Mouse (Mus musculus) hindbrain, postnatal 0 days (tissue): ENCODE measurements around the gene Ntn1. TPM values are rescaled to one million over a fixed set of nuclear protein-coding genes. Genes with fewer than 3 reads are reported as not detected.

Experiments used
- ATAC-seq: fragments of 200-750 bp; cut with Nextera tagmentation; 2 replicates; pipeline ENCODE4 v1.8.0; 2017; ENCODE audit warnings: mild to moderate bottlenecking, moderate TSS enrichment, moderate library complexity
- DNase-seq: peaks from one replicate; pipeline ENCODE4 v3.0.0-alpha.2; 2015; ENCODE audit warnings: low spot score
- H3K27ac ChIP-seq: fragments of 300-500 bp; sonication (generic); 2 replicates; pipeline ENCODE4 v1.5.1; 2014; ENCODE audit warnings: mild to moderate bottlenecking
- H3K27me3 ChIP-seq: fragments of 300-500 bp; sonication (generic); 2 replicates; pipeline ENCODE4 v1.6.1; 2014; ENCODE audit warnings: low read length, mixed read lengths; ENCODE audit not compliant: insufficient read depth
- H3K36me3 ChIP-seq: fragments of 300-500 bp; sonication (generic); 2 replicates; pipeline ENCODE4 v1.6.1; 2014; ENCODE audit warnings: low read length, mixed read lengths; ENCODE audit not compliant: insufficient read depth
- H3K4me1 ChIP-seq: fragments of 300-500 bp; sonication (generic); 2 replicates; pipeline ENCODE4 v1.6.1; 2014; ENCODE audit warnings: antibody characterized with exemption, low read length, mixed read lengths; ENCODE audit not compliant: insufficient read depth
- H3K4me2 ChIP-seq: fragments of 300-500 bp; sonication (generic); 2 replicates; pipeline ENCODE4 v1.6.1; 2014; ENCODE audit warnings: low read depth, mild to moderate bottlenecking, low read length, moderate library complexity, mixed read lengths
- H3K4me3 ChIP-seq: fragments of 300-500 bp; sonication (generic); 2 replicates; pipeline ENCODE4 v1.5.1; 2014; ENCODE audit warnings: low read length
- H3K9ac ChIP-seq: fragments of 300-500 bp; sonication (generic); replicated peaks from 2 replicates; pipeline ENCODE4 v1.6.1; 2014; ENCODE audit warnings: mild to moderate bottlenecking, low read length, moderate library complexity, mixed read lengths
- H3K9me3 ChIP-seq: fragments of 300-500 bp; sonication (generic); 2 replicates; pipeline ENCODE4 v1.6.1; 2016; ENCODE audit warnings: low read length, mixed read lengths
- CTCF ChIP-seq: IDR thresholded peaks from 2 replicates; pipeline ENCODE4 v1.5.1; 2016; ENCODE audit warnings: antibody characterized with exemption, control low read depth, low read depth
- WGBS: fragments of 180-500 bp; shearing (Covaris S2); extraction: QIAGEN DNeasy Blood & Tissue Kit; methylation state at CpG from one replicate; pipeline ENCODE4 v1.1.7; 2014; 5-methylcytosine and 5-hydroxymethylcytosine counted together
- polyA plus RNA-seq: library from polyadenylated mRNA; unstranded; fragments of >200 nt; fragmentation: Nextera tagmentation; extraction: Ambion mirVana; gene quantifications from 2 replicates; pipeline ENCODE4 v1.2.1, GENCODE M21; 2015
- total RNA-seq: library from RNA; depleted of rRNA; stranded (reverse); fragments of >200 nt; gene quantifications from 2 replicates; pipeline ENCODE4 v1.2.3, GENCODE M21; 2014

Gene Ntn1
- total and polyA plus RNA-seq, 2 experiments from 2014 or later: 13.8 to 81.7 TPM

DNA sequence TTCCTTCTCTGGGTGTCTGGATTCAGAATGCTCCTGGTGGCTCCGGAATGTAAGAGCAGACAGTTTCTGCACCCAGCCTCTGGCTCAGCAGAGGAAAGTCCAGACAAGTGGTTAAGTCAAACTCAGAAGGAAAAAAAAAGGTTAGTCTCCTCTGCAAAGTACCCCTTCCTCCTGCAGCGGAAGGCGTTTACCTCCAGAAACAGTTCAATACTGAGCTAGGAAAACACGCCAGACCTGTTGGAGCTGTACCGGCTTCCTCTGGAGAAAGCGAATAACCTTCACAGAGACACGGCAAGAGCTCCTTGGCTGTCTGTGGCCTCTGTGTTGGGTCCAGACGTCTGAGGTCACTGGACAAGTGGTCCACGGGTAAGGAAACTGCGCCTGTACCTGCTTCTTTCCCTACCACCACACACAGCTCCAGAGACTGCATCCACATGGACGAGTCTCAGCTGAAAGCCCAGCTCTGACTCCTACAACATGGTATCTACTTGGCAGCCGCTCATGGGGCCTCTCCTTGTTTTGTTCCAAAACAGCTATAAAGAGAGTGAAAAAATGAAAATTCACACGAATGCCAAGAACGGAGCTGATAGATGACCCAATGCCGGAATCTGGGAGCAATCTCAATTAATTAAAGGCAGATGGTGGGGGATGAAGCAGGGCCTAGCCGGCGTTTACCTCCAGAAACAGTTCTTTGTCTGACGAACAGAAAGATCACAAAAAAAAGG, 171.5 kb downstream of the Ntn1 start:
- Histone ChIP-seq H3K4me1 (no peaks in the 10 kb centered on the region), H3K4me2 (no peak overlapping the region), H3K9ac (0 out of 2 replicates have a peak overlapping the region, but pooled peaks have one; percentile 3), H3K27ac (no peak overlapping the region), H3K27me3 (no peaks in the 10 kb centered on the region), H3K4me3 (no peak overlapping the region), H3K36me3 (no peaks in the 10 kb centered on the region), H3K9me3 (no peaks in the 10 kb centered on the region)
- DNase-seq (peak; percentile 28), ATAC-seq (no peak)
- 50% methylated on average over 18 of the region's 18 CpGs for WGBS
- TF ChIP-seq CTCF: no peak

DNA sequence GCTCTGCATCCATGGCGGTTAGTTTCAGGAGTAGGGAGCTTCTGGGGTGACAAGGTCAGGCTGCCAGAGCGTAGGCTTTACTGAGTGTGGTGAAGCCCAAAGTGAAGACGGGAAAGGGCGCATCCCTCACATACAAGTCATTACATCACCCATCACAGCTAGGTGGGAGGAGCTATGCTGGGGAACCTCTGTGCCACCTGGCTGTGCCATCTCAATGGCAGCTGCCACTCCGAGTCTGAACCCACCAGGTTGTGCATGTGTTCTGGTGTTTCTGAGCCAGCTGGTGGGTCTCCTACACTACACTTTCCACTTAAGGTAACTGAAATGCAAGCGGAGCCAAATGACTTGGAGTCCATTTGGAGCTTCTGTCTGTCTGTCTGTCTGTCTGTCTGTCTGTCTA, 172.8 kb downstream of the Ntn1 start:
- Histone ChIP-seq H3K9ac (no peak overlapping the region), H3K36me3 (no peaks in the 10 kb centered on the region), H3K9me3 (no peaks in the 10 kb centered on the region), H3K27me3 (no peaks in the 10 kb centered on the region), H3K4me1 (no peaks in the 10 kb centered on the region), H3K27ac (no peak overlapping the region), H3K4me2 (no peak overlapping the region), H3K4me3 (no peak overlapping the region)
- DNase-seq: no peak
- TF ChIP-seq CTCF: no peak
- 76% methylated on average over 6 of the region's 6 CpGs for WGBS
- no peak for ATAC-seq

- no peaks in the 10 kb centered on the region for H3K4me1 ChIP-seq
- peak; percentile 74 for ATAC-seq
Observed at GRCm38 (mm10) chr11:68226654-68227057, 174.0 kb downstream of the Ntn1 start.

DNA sequence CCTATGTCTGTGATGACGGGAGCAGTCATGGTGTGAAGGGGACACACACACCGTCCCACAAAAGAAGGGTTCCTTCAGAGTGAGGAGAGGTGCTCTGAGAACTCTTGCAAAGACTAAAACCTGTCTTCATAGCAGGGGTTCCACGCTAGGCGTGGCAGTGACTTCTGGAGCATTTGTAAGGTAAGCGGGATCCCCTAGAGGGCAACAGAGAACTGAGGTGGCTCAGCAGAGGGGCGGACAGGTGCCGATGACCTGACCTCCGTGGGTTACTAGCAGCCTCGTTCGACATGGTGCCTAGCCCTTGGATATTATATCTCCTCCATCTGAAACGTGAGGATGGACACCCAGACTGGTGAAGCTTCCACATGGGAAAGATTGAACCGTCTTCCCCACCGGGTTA, 177.5 kb downstream of the Ntn1 start:
- no peak overlapping the region for H3K27ac ChIP-seq
- no peak overlapping the region for H3K9ac ChIP-seq
- ATAC-seq (no peak), DNase-seq (no peak)
- no peak overlapping the region for H3K4me3 ChIP-seq
- 82% methylated on average over 13 of the region's 13 CpGs for WGBS
- H3K4me2 ChIP-seq: no peak overlapping the region
- no peak for TF ChIP-seq CTCF
- H3K36me3 ChIP-seq: no peaks in the 10 kb centered on the region
- no peaks in the 10 kb centered on the region for H3K27me3 ChIP-seq
- H3K9me3 ChIP-seq: no peaks in the 10 kb centered on the region
- H3K4me1 ChIP-seq: no peaks in the 10 kb centered on the region

More at GRCm38 (mm10) chr11:68226654-68227057, 174.0 kb downstream of the Ntn1 start:
- no peak overlapping the region for H3K4me3 ChIP-seq
- DNase-seq: peak; percentile 35
- no peaks in the 10 kb centered on the region for H3K36me3 ChIP-seq
- H3K9me3 ChIP-seq: no peaks in the 10 kb centered on the region
- 34% methylated on average over 5 of the region's 5 CpGs for whole genome bisulfite sequencing
- no peak overlapping the region for H3K4me2 ChIP-seq
- peak overlapping the region; percentile 9; the same call in 1 of the 2 replicates for H3K27ac ChIP-seq
- no peak for TF ChIP-seq CTCF
- H3K27me3 ChIP-seq: no peaks in the 10 kb centered on the region
- H3K9ac ChIP-seq: no peak overlapping the region

GRCm38 (mm10) chr11:68222209-68222608, 178.4 kb downstream of the Ntn1 start:
- 89% methylated on average over 7 of the region's 7 CpGs for WGBS
- TF ChIP-seq CTCF: no peak
- Histone ChIP-seq H3K4me3 (no peak overlapping the region), H3K4me1 (no peaks in the 10 kb centered on the region), H3K9ac (no peak overlapping the region), H3K36me3 (no peaks in the 10 kb centered on the region), H3K27ac (no peak overlapping the region), H3K9me3 (no peaks in the 10 kb centered on the region), H3K27me3 (no peaks in the 10 kb centered on the region), H3K4me2 (no peak overlapping the region)
- ATAC-seq: no peak
- DNase-seq: no peak

- Histone ChIP-seq H3K9ac (no peak overlapping the region), H3K4me1 (peaks cover 8% of the 10 kb centered on the region), H3K4me2 (no peak overlapping the region), H3K27me3 (no peaks in the 10 kb centered on the region), H3K27ac (no peak overlapping the region), H3K9me3 (no peaks in the 10 kb centered on the region), H3K4me3 (no peak overlapping the region), H3K36me3 (no peaks in the 10 kb centered on the region)
- DNase-seq (no peak), ATAC-seq (no peak)
- no peak for TF ChIP-seq CTCF
- 94% methylated on average over 4 of the region's 4 CpGs for WGBS
Observed at GRCm38 (mm10) chr11:68220733-68221132, 179.9 kb downstream of the Ntn1 start.

DNA sequence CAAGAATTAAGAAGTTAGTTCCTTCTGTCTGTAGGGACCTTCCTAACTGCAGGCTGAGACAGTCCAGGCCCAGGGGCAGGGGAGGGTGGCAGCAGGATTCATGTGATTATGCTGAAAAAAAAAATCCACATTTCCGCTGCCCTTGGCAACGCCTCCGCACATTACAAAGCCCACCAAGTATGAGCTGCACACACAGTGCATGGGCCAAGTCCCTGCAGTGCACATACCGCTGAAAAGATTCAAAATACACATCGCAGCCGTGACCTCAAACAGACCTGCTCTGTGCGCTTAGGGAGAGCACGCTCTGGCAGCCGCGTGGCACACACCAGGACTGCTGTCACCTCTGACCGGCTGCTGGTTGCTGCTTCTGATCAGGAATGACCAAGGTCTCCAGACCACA, 184.6 kb downstream of the Ntn1 start:
- Histone ChIP-seq H3K4me2 (no peak overlapping the region), H3K27ac (peak overlapping the region; percentile 54; the same call in 1 of the 2 replicates), H3K4me3 (no peak overlapping the region), H3K27me3 (no peaks in the 10 kb centered on the region), H3K36me3 (no peaks in the 10 kb centered on the region), H3K9ac (no peak overlapping the region), H3K9me3 (no peaks in the 10 kb centered on the region), H3K4me1 (peaks cover 23% of the 10 kb centered on the region)
- 0 out of 2 replicates have a peak, but pooled peaks have one; percentile 30 for ATAC-seq
- TF ChIP-seq CTCF: no peak
- peak; percentile 61 for DNase-seq
- WGBS: 25% methylated on average over 11 of the region's 11 CpGs
